Mouse (Mus musculus): Measurements from ENCODE around the gene Kcng4.

DNA sequence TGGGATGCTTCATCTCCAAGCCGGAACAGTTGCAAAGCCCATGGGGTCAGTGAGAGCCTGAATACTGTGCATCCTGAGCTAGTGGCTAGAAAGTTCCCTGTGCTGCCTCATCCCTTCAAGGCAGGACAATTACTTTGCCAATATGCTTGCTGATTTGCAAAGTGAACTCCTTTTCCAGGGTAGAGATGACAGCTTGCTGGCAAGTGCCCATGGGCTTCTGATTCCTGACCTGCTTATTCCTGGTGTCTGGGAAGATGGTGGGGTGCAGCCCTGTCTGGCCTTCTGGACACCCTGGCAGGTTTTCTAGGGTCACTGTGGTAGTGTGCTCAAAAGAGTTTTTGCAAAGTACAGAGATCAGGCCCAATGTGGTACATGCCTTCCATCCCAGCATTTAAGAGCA, 7.5 kb upstream of the Kcng4 start:
- TF ChIP-seq POLR2A (IDR thresholded peaks at IDR 0.05; ENCODE audit: borderline replicate concordance, extremely low read depth, insufficient read depth, insufficient read length, poor library complexity, severe bottlenecking) (no peak), CTCF (IDR thresholded peaks at IDR 0.05; ENCODE audit: borderline replicate concordance, extremely low read depth, insufficient read depth, insufficient read length) (no peak)

Data from brain, embryonic 14.5 days (tissue).